ENCODE assay signal across 24 mouse cellular contexts in the genomic region with DNA sequence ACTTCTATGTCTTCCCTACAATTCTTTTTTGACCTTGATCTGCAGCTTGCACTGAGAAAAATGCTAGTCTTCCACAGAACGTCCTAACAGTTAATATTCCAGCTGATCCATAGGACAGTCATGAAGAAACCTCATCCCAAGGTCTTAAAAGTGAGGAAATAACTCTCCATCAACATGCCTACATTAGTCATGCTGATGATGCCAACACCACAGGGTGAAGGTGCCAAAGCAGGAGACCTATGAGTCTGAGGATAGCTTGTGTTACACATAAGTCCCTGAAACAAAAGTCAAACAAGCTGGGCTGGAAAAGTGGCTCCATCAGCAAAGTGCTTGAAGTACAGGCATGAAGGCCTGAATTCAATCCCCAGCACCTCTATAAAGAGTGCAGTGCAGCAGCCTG. TPM values are rescaled to one million over a fixed set of nuclear protein-coding genes. Genes with fewer than 3 reads are reported as not detected.
DNase-seq lines count a peak whose midpoint lies in the region; ATAC-seq and TF ChIP-seq lines count a peak whose summit lies in the region.
"Had no signal": no experiment of that assay in that cellular context is flagged by ENCODE, and none has a peak within 500 bp of the region (broad histone marks: within the 10 kb centered on the region; RNA-seq: fewer than 3 reads in every experiment).

No protein-coding gene starts in this region.

- ATAC-seq in heart, embryonic 11.5 days (replicated peaks; ENCODE audit: insufficient number of reproducible peaks, low FRiP score, low TSS enrichment), result no peak
- ATAC-seq: activated CD4-positive, CD25-positive, alpha-beta regulatory T cell, adult 4 months; forebrain, embryonic 15.5 days; liver, postnatal 0 days had no signal

- no peak overlapping the region for H3K4me3 ChIP-seq in heart, embryonic 11.5 days (ENCODE audit: low read depth, low read length)
- H3K4me3 ChIP-seq in kidney, adult 2 months (ENCODE audit: insufficient read depth, low read depth, low read length), result no peak overlapping the region
- no peak overlapping the region for H3K4me3 ChIP-seq in cerebellum, adult 2 months (replicated peaks; ENCODE audit: insufficient read depth, low read depth, low read length)
- H3K4me3 ChIP-seq: embryonic facial prominence, embryonic 10.5 days; forebrain, embryonic 15.5 days; hindbrain, embryonic 15.5 days; limb, embryonic 12.5 days; stomach, embryonic 15.5 days had no signal

- 71% methylated on average over 1 of the region's 1 CpGs for WGBS in heart, embryonic 11.5 days (ENCODE audit: insufficient replicate concordance)
- WGBS in kidney, adult 2 months, result 33% methylated on average over 1 of the region's 1 CpGs
- WGBS in cerebellum, adult 2 months, result 59% methylated on average over 1 of the region's 1 CpGs

- no peaks in the 10 kb centered on the region for H3K9me3 ChIP-seq in heart, embryonic 11.5 days (replicated peaks; ENCODE audit: control insufficient read depth, low read length)
- H3K9me3 ChIP-seq: embryonic facial prominence, embryonic 10.5 days; forebrain, embryonic 15.5 days; hindbrain, embryonic 15.5 days; limb, embryonic 12.5 days; stomach, embryonic 15.5 days had no signal

- H3K4me2 ChIP-seq in heart, embryonic 11.5 days, result no peak overlapping the region
- H3K4me2 ChIP-seq: forebrain, embryonic 15.5 days; hindbrain, embryonic 15.5 days; limb, embryonic 12.5 days; liver, embryonic 11.5 days; midbrain, embryonic 11.5 days; stomach, embryonic 15.5 days had no signal

- TF ChIP-seq POLR2A in kidney, adult 2 months (IDR thresholded peaks at IDR 0.05; ENCODE audit: low read depth, low read length), result no peak
- TF ChIP-seq POLR2A in cerebellum, adult 2 months (IDR thresholded peaks at IDR 0.05; ENCODE audit: borderline replicate concordance, insufficient read depth, low read length), result no peak

- 0 out of 2 replicates have a peak, but pooled peaks cover 3% of the 10 kb centered on the region for H3K36me3 ChIP-seq in heart, embryonic 11.5 days (ENCODE audit: control insufficient read depth, insufficient read depth, low read length)
- no peaks in the 10 kb centered on the region; the same call in 1 of the 2 replicates for H3K36me3 ChIP-seq in kidney, adult 2 months (ENCODE audit: control insufficient read depth, insufficient read depth, low read length)
- H3K36me3 ChIP-seq: embryonic facial prominence, embryonic 10.5 days; forebrain, embryonic 15.5 days; hindbrain, embryonic 15.5 days; limb, embryonic 12.5 days; stomach, embryonic 15.5 days had no signal

- peaks cover 72% of the 10 kb centered on the region for H3K4me1 ChIP-seq in heart, embryonic 11.5 days (ENCODE audit: control insufficient read depth, insufficient read depth, low read length)
- peaks cover 53% of the 10 kb centered on the region for H3K4me1 ChIP-seq in kidney, adult 2 months (ENCODE audit: control insufficient read depth, insufficient read depth, low read length)
- H3K4me1 ChIP-seq in cerebellum, adult 2 months (ENCODE audit: control insufficient read depth, insufficient read depth, low read length), result peaks cover 35% of the 10 kb centered on the region
- H3K4me1 ChIP-seq: embryonic facial prominence, embryonic 10.5 days had no signal

- peak; percentile 69 for DNase-seq in adrenal gland, adult 8-10 months
- DNase-seq in adrenal gland, adult 18-20 months (ENCODE audit: low spot score in 2 of 2), result no peak
- DNase-seq in heart, adult 11 months, result no peak
- DNase-seq in kidney, adult 2 months, result no peak
- no peak for DNase-seq in kidney, adult 11 months
- peak; percentile 49 for DNase-seq in adipocyte (ENCODE audit: low spot score)
- DNase-seq in cerebellum, adult 2 months, result no peak
- DNase-seq: cerebellum, adult 9-11 months; gastrocnemius, postnatal 14 days; kidney, adult 9 months; kidney, postnatal 14 days; liver, postnatal 0 days; lung, postnatal 10 days; thymus, adult 2 months; thymus, postnatal 4 days had no signal

- no peaks in the 10 kb centered on the region for H3K27me3 ChIP-seq in heart, embryonic 11.5 days (ENCODE audit: control insufficient read depth, insufficient read depth, low read length)
- no peaks in the 10 kb centered on the region for H3K27me3 ChIP-seq in kidney, adult 2 months (replicated peaks; ENCODE audit: control insufficient read depth, insufficient read depth, low read length)
- no peaks in the 10 kb centered on the region for H3K27me3 ChIP-seq in cerebellum, adult 2 months (ENCODE audit: control insufficient read depth, insufficient read depth, low read length)
- H3K27me3 ChIP-seq: forebrain, embryonic 15.5 days; hindbrain, embryonic 15.5 days; limb, embryonic 12.5 days; stomach, embryonic 15.5 days had no signal

- H3K9ac ChIP-seq in heart, embryonic 11.5 days (ENCODE audit: low read depth, low read length), result no peak overlapping the region
- H3K9ac ChIP-seq: forebrain, embryonic 15.5 days; hindbrain, embryonic 15.5 days; limb, embryonic 12.5 days; liver, postnatal 0 days; stomach, embryonic 15.5 days had no signal

- peak overlapping the region; percentile 54 for H3K27ac ChIP-seq in heart, embryonic 11.5 days (ENCODE audit: low read depth, low read length)
- peak overlapping the region; percentile 66; the same call in 1 of the 2 replicates for H3K27ac ChIP-seq in kidney, adult 2 months (ENCODE audit: insufficient read depth, low read depth, low read length)
- no peak overlapping the region for H3K27ac ChIP-seq in cerebellum, adult 2 months (ENCODE audit: insufficient read depth, low read length)
- H3K27ac ChIP-seq: embryonic facial prominence, embryonic 10.5 days; forebrain, embryonic 15.5 days; hindbrain, embryonic 15.5 days; limb, embryonic 12.5 days; stomach, embryonic 15.5 days had no signal

- no peak for TF ChIP-seq CTCF in kidney, adult 2 months (conservative IDR thresholded peaks at IDR 0.05; ENCODE audit: insufficient read depth, insufficient read length, low read depth, low read length)
- TF ChIP-seq CTCF in cerebellum, adult 2 months (IDR thresholded peaks at IDR 0.05; ENCODE audit: borderline replicate concordance, insufficient read depth, low read depth, low read length), result no peak

RNA-seq across cellular contexts. Expression of a gene that starts 20.9 kb away (rescaled TPM):
- total RNA-seq in adrenal gland, adult 8-10 months (2022), result 100 to 1,000 TPM; 290 to 336 (median 317) TPM
- 100 to 1,000 TPM; 265 to 300 TPM for total RNA-seq in adrenal gland, adult 18-20 months (2021)
- polyA plus RNA-seq in heart, embryonic 11.5 days (2014; fragmentation: Nextera tagmentation; extraction: Ambion mirVana), result 156 and 175 TPM in 2 replicates
- polyA plus RNA-seq in kidney, adult 2 months (2012; rRNA removed), result 118 and 140 TPM in 2 replicates
- polyA plus RNA-seq in cerebellum, adult 2 months (2012; rRNA removed), result 227 and 244 TPM in 2 replicates

Comparison
In these comparisons a context has a peak if more than half of its experiments do, and no peak if none do; other contexts are left out.
1. DNase-seq: peak in adrenal gland, adult 8-10 months (single experiment) and adipocyte (single experiment); none in adrenal gland, adult 18-20 months (0 of 2), heart, adult 11 months (single experiment), kidney, adult 2 months (single experiment), kidney, adult 11 months (single experiment) and cerebellum, adult 2 months (0 of 2).